Mouse (Mus musculus): ENCODE measurements at regions not wholly inside any gene's neighbourhood (a gene's known extent, or its start where the extent isn't known, plus 50 kb on each side); places are given as distances from the start of the nearest gene placed in this dataset.
A peak's percentile ranks its signal among the peaks of the same experiment; 100 is the strongest.

- ATAC-seq (ENCODE audit: low TSS enrichment), result no peak
These were observed 433.1 kb upstream of the Adgrl2 start for GRCm38 (mm10) chr3:149423491-149423890.

GRCm38 (mm10) chr3:149415081-149415480 lies 424.7 kb upstream of the Adgrl2 start:
- no peak for ATAC-seq (ENCODE audit: low TSS enrichment)

- ATAC-seq (ENCODE audit: low TSS enrichment), result no peak
These were observed 422.8 kb upstream of the Adgrl2 start for GRCm38 (mm10) chr3:149413114-149413513.

GRCm38 (mm10) chr3:149410518-149410917 lies 420.2 kb upstream of the Adgrl2 start:
- ATAC-seq (ENCODE audit: low TSS enrichment), result no peak

- peak; percentile 90 for ATAC-seq (ENCODE audit: low TSS enrichment)
These were observed 418.5 kb upstream of the Adgrl2 start for GRCm38 (mm10) chr3:149408858-149409257.

GRCm38 (mm10) chr3:149405872-149406271 lies 415.5 kb upstream of the Adgrl2 start:
- ATAC-seq (ENCODE audit: low TSS enrichment), result no peak

- ATAC-seq (ENCODE audit: low TSS enrichment), result peak; percentile 47
These were observed 414.3 kb upstream of the Adgrl2 start for GRCm38 (mm10) chr3:149404691-149405090.

- peak; percentile 73 for ATAC-seq (ENCODE audit: low TSS enrichment)
These were observed 412.1 kb upstream of the Adgrl2 start for GRCm38 (mm10) chr3:149402496-149402895.

- ATAC-seq (ENCODE audit: low TSS enrichment), result no peak
These were observed 404.7 kb upstream of the Adgrl2 start for GRCm38 (mm10) chr3:149395082-149395481.

- no peak for ATAC-seq (ENCODE audit: low TSS enrichment)
These were observed 403.2 kb upstream of the Adgrl2 start for GRCm38 (mm10) chr3:149393317-149394172.

GRCm38 (mm10) chr3:149392164-149392563 lies 401.8 kb upstream of the Adgrl2 start:
- ATAC-seq (ENCODE audit: low TSS enrichment), result no peak

- ATAC-seq (ENCODE audit: low TSS enrichment), result no peak
These were observed 397.2 kb upstream of the Adgrl2 start for GRCm38 (mm10) chr3:149387537-149387936.

- ATAC-seq (ENCODE audit: low TSS enrichment), result no peak
These were observed 395.7 kb upstream of the Adgrl2 start for GRCm38 (mm10) chr3:149386027-149386426.

- ATAC-seq (ENCODE audit: low TSS enrichment), result peak; percentile 36; the same call in 1 of the 2 replicates
These were observed 395.0 kb upstream of the Adgrl2 start for GRCm38 (mm10) chr3:149385336-149385735.

- ATAC-seq (ENCODE audit: low TSS enrichment), result peak; percentile 66
These were observed 391.3 kb upstream of the Adgrl2 start for GRCm38 (mm10) chr3:149381559-149382245.

GRCm38 (mm10) chr3:149381051-149381450 lies 390.7 kb upstream of the Adgrl2 start:
- ATAC-seq (ENCODE audit: low TSS enrichment), result peak; percentile 27; the same call in 1 of the 2 replicates

GRCm38 (mm10) chr3:149379866-149380472 lies 389.6 kb upstream of the Adgrl2 start:
- ATAC-seq (ENCODE audit: low TSS enrichment), result peak; percentile 51; the same call in 1 of the 2 replicates

- no peak for ATAC-seq (ENCODE audit: low TSS enrichment)
These were observed 389.0 kb upstream of the Adgrl2 start for GRCm38 (mm10) chr3:149379249-149379865.

GRCm38 (mm10) chr3:149371439-149371838 lies 381.1 kb upstream of the Adgrl2 start:
- peak; percentile 86 for ATAC-seq (ENCODE audit: low TSS enrichment)

GRCm38 (mm10) chr3:149370517-149371227 lies 380.3 kb upstream of the Adgrl2 start:
- ATAC-seq (ENCODE audit: low TSS enrichment), result no peak

GRCm38 (mm10) chr3:149367888-149368287 lies 377.5 kb upstream of the Adgrl2 start:
- ATAC-seq (ENCODE audit: low TSS enrichment), result no peak
